Mouse (Mus musculus) Muller cell, postnatal 12 days (primary cell): ENCODE measurements at regions not wholly inside any gene's neighbourhood (a gene's known extent, or its start where the extent isn't known, plus 50 kb on each side); places are given as distances from the start of the nearest gene placed in this dataset.
A peak's percentile ranks its signal among the peaks of the same experiment; 100 is the strongest.
"Not testable (repeated sequence)": the region's sequence is repeated elsewhere in the genome, so short reads cannot be mapped to it uniquely, and the experiment has no call there.

ENCODE experiments used
- DNase-seq: peaks from one replicate; pipeline ENCODE4 v3.0.0-alpha.2; 2015; ENCODE audit errors: inconsistent ontology term

DNA sequence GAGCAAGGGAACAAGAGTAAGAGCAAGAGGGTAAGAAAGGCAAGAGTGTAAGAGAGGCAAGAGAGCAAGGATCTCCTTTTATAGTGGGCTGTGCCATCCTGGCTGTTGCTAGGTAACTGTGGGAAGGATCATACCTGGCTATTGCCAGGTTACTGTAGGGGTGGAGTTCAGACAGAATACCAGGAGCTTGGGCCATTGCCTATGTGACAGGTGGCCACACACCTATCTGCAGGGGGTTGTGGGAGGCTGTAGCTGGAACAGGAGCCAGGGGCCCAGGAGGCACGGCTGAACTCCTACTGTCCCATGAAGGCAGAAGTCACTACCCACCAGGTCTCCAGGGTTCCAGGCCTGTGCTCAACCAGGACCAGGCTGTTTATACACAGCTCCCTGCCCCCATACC, 1149.0 kb downstream of the 9330182O14Rik start:
- no peak for DNase-seq

DNA sequence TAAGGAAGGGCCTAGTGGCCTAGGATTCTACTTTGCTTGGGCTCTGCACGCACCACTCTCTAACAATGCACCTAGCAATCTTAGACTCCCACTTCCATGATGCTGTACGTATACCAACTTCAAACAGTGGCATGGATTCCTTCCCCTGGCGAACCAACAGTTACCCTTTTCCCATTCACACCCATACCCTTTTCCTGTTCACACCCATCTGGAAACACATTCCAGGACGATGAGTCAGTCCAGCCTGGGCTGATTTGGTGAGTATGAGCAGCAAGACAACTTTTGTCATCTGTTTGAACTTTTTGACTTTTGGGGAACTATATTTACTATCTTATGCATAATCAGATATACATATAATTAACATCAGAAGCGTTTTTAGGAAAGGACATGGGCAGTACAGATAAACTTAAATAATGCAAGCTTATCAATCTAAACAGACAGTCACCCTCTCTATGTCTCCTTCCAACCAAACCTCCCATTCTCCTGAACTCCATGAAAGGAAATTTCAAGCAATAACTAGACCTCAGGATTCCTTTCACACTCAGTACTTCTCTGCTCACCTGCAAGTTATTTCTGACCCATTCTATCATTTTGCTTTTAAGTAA, 1152.7 kb downstream of the 9330182O14Rik start:
- DNase-seq: peak; percentile 47

DNA sequence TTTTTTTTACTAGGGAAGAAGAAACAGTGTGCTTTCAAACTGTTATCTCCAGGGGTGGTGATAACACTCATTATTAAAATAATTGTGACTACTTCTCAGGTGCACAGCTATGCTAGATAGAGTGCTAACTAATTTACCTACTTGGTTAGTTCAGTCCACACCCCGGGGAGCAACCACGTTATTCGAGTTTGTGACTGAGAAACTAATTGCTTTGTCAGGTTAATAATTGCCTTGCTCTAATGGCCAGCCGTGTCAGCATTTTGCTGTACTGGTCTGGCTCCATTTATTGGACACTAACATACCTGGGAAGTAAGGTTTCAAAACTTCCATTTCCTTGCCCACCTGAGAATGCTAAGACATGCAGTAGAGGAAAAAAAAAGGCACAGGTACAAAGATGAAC, 1163.3 kb downstream of the 9330182O14Rik start:
- DNase-seq: no peak

GRCm38 (mm10) chr15:41306638-41307037, 1172.5 kb downstream of the 9330182O14Rik start:
- no peak for DNase-seq

DNA sequence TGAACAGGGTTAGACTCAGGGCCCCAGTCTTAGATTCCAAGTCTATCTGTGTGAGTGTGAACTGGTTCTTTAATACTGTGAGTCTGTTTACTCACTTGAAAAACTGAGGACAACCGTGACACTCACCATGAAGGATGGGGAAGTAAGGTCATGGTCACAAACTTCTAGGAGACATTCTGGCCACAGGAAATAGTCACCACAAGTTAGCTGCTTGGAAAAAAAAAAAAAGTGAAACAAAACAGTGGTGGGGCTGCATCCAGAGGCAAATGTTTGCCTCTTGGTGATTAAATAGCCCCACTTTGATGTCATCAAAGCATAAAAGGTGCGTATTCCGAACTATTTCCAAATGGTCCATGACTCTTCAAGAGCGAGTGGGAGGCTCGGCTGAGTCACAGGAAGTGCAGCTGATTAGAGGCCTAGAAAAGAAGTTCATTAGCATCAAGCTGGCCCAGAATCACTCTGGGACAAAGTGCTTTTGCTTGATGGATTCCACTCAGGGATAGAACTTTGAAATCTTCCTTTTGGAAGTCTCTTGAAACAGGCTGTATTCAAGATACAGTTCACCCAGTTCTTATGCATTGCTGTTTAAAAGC, 1177.7 kb downstream of the 9330182O14Rik start:
- peak; percentile 71 for DNase-seq

DNA sequence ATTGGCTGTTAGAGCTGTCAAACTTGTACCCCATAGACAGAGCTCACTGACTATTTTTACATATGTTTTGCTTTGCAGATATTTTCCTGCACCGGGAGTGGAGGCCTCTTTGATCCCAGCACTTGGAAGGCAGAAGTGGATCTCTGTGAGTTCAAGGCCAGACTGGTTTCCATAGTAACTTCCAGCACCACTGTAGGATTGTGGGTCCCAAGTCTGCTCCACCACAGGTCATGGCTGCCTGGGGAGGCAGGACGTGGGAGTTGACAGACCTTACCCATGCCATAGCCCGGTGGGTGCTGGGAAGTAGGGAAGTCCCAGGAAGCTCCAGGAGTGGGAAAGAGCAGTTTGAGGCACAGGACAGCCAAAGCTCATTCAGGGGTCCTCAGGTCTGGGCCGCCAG, 1180.8 kb downstream of the 9330182O14Rik start:
- no peak for DNase-seq

- peak; percentile 49 for DNase-seq
Observed at GRCm38 (mm10) chr15:41325633-41326252, 1191.6 kb downstream of the 9330182O14Rik start.

- no peak for DNase-seq
Observed at GRCm38 (mm10) chr15:41329286-41329685, 1195.1 kb downstream of the 9330182O14Rik start.

GRCm38 (mm10) chr15:41330085-41330484, 1195.9 kb downstream of the 9330182O14Rik start:
- DNase-seq: no peak

- DNase-seq: no peak
Observed at GRCm38 (mm10) chr15:41332451-41332850, 1198.3 kb downstream of the 9330182O14Rik start.

- no peak for DNase-seq
Observed at GRCm38 (mm10) chr15:41333165-41333564, 1199.0 kb downstream of the 9330182O14Rik start.

GRCm38 (mm10) chr15:41340621-41341020, 1206.5 kb downstream of the 9330182O14Rik start:
- DNase-seq: not testable (repeated sequence)

GRCm38 (mm10) chr15:41345554-41345953, 1211.4 kb downstream of the 9330182O14Rik start:
- DNase-seq: no peak

DNA sequence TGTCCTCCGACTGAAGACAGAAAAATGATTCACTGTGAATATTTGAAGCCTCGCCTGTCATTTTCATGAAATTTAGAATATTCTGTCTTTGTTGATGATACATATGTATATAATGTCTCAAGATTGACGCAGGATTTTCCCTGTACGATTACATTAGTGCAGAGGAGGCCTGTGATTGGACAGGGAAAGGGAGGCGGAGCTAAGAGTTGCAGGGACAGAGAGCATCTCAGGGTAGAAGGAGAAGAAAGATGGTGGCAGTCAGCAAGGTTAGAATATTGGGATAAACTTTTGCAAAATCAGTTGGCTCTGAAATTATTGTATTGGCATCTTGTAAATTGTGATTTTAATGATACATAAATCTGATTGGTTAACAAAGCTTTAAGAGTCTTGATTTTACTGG, 1213.1 kb downstream of the 9330182O14Rik start:
- no peak for DNase-seq

- DNase-seq: no peak
Observed at GRCm38 (mm10) chr15:41352129-41352528, 1218.0 kb downstream of the 9330182O14Rik start.

GRCm38 (mm10) chr15:41359276-41359675, 1225.1 kb downstream of the 9330182O14Rik start:
- DNase-seq: no peak

- no peak for DNase-seq
Observed at GRCm38 (mm10) chr15:41374669-41375068, 1240.5 kb downstream of the 9330182O14Rik start.

- DNase-seq: no peak
Observed at GRCm38 (mm10) chr15:41375906-41376305, 1241.7 kb downstream of the 9330182O14Rik start.

- no peak for DNase-seq
Observed at GRCm38 (mm10) chr15:41379637-41380036, 1245.5 kb downstream of the 9330182O14Rik start.

GRCm38 (mm10) chr15:41380429-41380828, 1246.3 kb downstream of the 9330182O14Rik start:
- DNase-seq: no peak

GRCm38 (mm10) chr15:41390699-41391098, 1256.5 kb downstream of the 9330182O14Rik start:
- DNase-seq: no peak
